Mouse (Mus musculus) CH12.LX (cell line): ENCODE results near the gene Nova2. TPM values are rescaled to one million over a fixed set of nuclear protein-coding genes. Genes with fewer than 3 reads are reported as not detected.

ENCODE experiments used
- DNase-seq: peaks from one replicate; pipeline ENCODE4 v3.0.0-alpha.2; 2013; ENCODE audit errors: extremely low read depth
- H3K27ac ChIP-seq: 2 replicates; pipeline ENCODE4 v1.5.1; 2012; ENCODE audit warnings: low read depth, mild to moderate bottlenecking, control low read depth, moderate library complexity; ENCODE audit not compliant: insufficient read depth
- H3K27me3 ChIP-seq: replicated peaks from 2 replicates; pipeline ENCODE3; 2012; ENCODE audit warnings: inconsistent platforms
- H3K36me3 ChIP-seq, 2 experiments: replicated peaks in 1 of 2; 2 replicates each; pipeline versions ENCODE3 to v1.6.1; 2012; ENCODE audit warnings: inconsistent platforms in 1 of 2, low read length in 1 of 2, mild to moderate bottlenecking in 1 of 2, mixed read lengths in 1 of 2, moderate library complexity in 1 of 2; ENCODE audit not compliant: control insufficient read depth in 1 of 2, insufficient read depth in 1 of 2
- H3K4me1 ChIP-seq, 2 experiments: 2 replicates each; pipeline ENCODE4 v1.6.1; 2012; ENCODE audit warnings: inconsistent platforms in 1 of 2, moderate library complexity in 1 of 2; ENCODE audit not compliant: insufficient read depth in 2 of 2, control insufficient read depth in 1 of 2
- H3K4me2 ChIP-seq: 2 replicates; pipeline ENCODE4 v1.6.1; 2012; ENCODE audit warnings: low read depth, mild to moderate bottlenecking, control low read depth; ENCODE audit not compliant: poor library complexity, insufficient read depth, severe bottlenecking
- H3K4me3 ChIP-seq, 3 experiments: fragments of 150-350 bp in 1 of 3; sonication (generic) in 1 of 3; replicated peaks in 1 of 3; 2 replicates each; pipeline versions ENCODE3 to v1.5.1; 2011 to 2012; ENCODE audit warnings: low read depth in 2 of 3, low read length in 2 of 3, mild to moderate bottlenecking in 2 of 3, moderate library complexity in 2 of 3, control low read depth in 1 of 3, improper control_type of control experiment in 1 of 3, inconsistent platforms in 1 of 3, mixed read lengths in 1 of 3; ENCODE audit not compliant: poor library complexity in 1 of 3
- H3K79me2 ChIP-seq: replicated peaks from 2 replicates; pipeline ENCODE4 v1.6.1; 2012; ENCODE audit warnings: mild to moderate bottlenecking, moderate library complexity; ENCODE audit not compliant: control insufficient read depth, poor library complexity, insufficient read depth, severe bottlenecking; ENCODE audit errors: extremely low read depth
- H3K9ac ChIP-seq: 2 replicates; pipeline ENCODE4 v1.6.1; 2012; ENCODE audit warnings: low read depth, mild to moderate bottlenecking, control low read depth, moderate library complexity; ENCODE audit not compliant: insufficient read depth
- H3K9me3 ChIP-seq: replicated peaks from 2 replicates; pipeline ENCODE3; 2012; ENCODE audit warnings: low read length, inconsistent platforms, mixed read lengths
- BHLHE40 ChIP-seq: IDR thresholded peaks from 2 replicates; pipeline ENCODE4 v1.6.1; 2011; ENCODE audit warnings: mild to moderate bottlenecking, low read depth, low read length, improper control_type of control experiment
- CHD1 ChIP-seq: IDR thresholded peaks from 2 replicates; pipeline ENCODE4 v1.6.1; 2012; ENCODE audit warnings: low read depth, low read length, improper control_type of control experiment, inconsistent platforms
- CHD2 ChIP-seq: IDR thresholded peaks from 2 replicates; pipeline ENCODE4 v1.6.1; 2011; ENCODE audit warnings: low read length, improper control_type of control experiment
- CTCF ChIP-seq, 2 experiments: IDR thresholded peaks in 1 of 2; conservative IDR thresholded peaks in 1 of 2; 2 replicates each; pipeline ENCODE4 v1.5.1; 2011 to 2012; ENCODE audit warnings: low read depth in 2 of 2, low read length in 2 of 2, improper control_type of control experiment in 1 of 2, inconsistent platforms in 1 of 2, mild to moderate bottlenecking in 1 of 2, moderate library complexity in 1 of 2
- E2F4 ChIP-seq: IDR thresholded peaks from 2 replicates; pipeline ENCODE4 v1.6.1; 2011; ENCODE audit warnings: low read depth, low read length, improper control_type of control experiment; ENCODE audit not compliant: insufficient replicate concordance
- ELF1 ChIP-seq: IDR thresholded peaks from 2 replicates; pipeline ENCODE4 v1.6.1; 2014; ENCODE audit warnings: low read depth, mild to moderate bottlenecking, inconsistent platforms, low read length, improper control_type of control experiment
- ETS1 ChIP-seq: conservative IDR thresholded peaks from 2 replicates; pipeline ENCODE4 v1.6.1; 2012; ENCODE audit warnings: low read depth, mild to moderate bottlenecking, inconsistent platforms, low read length, improper control_type of control experiment, moderate library complexity
- GABPA ChIP-seq: IDR thresholded peaks from 2 replicates; pipeline ENCODE4 v1.6.1; 2012; ENCODE audit warnings: low read depth, low read length, improper control_type of control experiment, inconsistent platforms; ENCODE audit not compliant: insufficient replicate concordance
- HCFC1 ChIP-seq: IDR thresholded peaks from 2 replicates; pipeline ENCODE4 v1.6.1; 2012; ENCODE audit warnings: low read depth, mild to moderate bottlenecking, inconsistent platforms, low read length, improper control_type of control experiment
- IRF4 ChIP-seq: IDR thresholded peaks from 2 replicates; pipeline ENCODE4 v1.6.1; 2014; ENCODE audit warnings: low read depth, mild to moderate bottlenecking, inconsistent platforms, low read length, improper control_type of control experiment
- JUN ChIP-seq: IDR thresholded peaks from 2 replicates; pipeline ENCODE4 v1.6.1; 2011; ENCODE audit warnings: low read depth, mild to moderate bottlenecking, low read length, improper control_type of control experiment, moderate library complexity; ENCODE audit not compliant: insufficient read depth
- JUND ChIP-seq: conservative IDR thresholded peaks from 2 replicates; pipeline ENCODE4 v1.6.1; 2011; ENCODE audit warnings: low read depth, low read length, improper control_type of control experiment
- KAT2A ChIP-seq: IDR thresholded peaks from 2 replicates; pipeline ENCODE4 v1.6.1; 2012; ENCODE audit warnings: low read length, improper control_type of control experiment, inconsistent platforms; ENCODE audit not compliant: insufficient replicate concordance
- MAFK ChIP-seq: IDR thresholded peaks from 2 replicates; pipeline ENCODE4 v1.6.1; 2011; ENCODE audit warnings: low read length, improper control_type of control experiment; ENCODE audit not compliant: insufficient replicate concordance
- MAX ChIP-seq: IDR thresholded peaks from 2 replicates; pipeline ENCODE4 v1.6.1; 2011; ENCODE audit warnings: low read length, improper control_type of control experiment
- MXI1 ChIP-seq: IDR thresholded peaks from 2 replicates; pipeline ENCODE4 v1.6.1; 2011; ENCODE audit warnings: mild to moderate bottlenecking, low read depth, low read length, improper control_type of control experiment
- MYC ChIP-seq: IDR thresholded peaks from 2 replicates; pipeline ENCODE4 v1.6.1; 2011; ENCODE audit warnings: low read depth, mild to moderate bottlenecking, improper control_type of control experiment, low read length
- NELFE ChIP-seq: IDR thresholded peaks from 2 replicates; pipeline ENCODE4 v1.6.1; 2011; ENCODE audit warnings: low read depth, low read length, improper control_type of control experiment
- POLR2A ChIP-seq: IDR thresholded peaks from 2 replicates; pipeline ENCODE4 v1.6.1; 2011; ENCODE audit warnings: low read depth, mild to moderate bottlenecking, improper control_type of control experiment, low read length
- RAD21 ChIP-seq: IDR thresholded peaks from 2 replicates; pipeline ENCODE4 v1.6.1; 2011; ENCODE audit warnings: low read depth, mild to moderate bottlenecking, low read length, improper control_type of control experiment, moderate library complexity
- SIN3A ChIP-seq: IDR thresholded peaks from 2 replicates; pipeline ENCODE4 v1.6.1; 2012; ENCODE audit warnings: low read length, improper control_type of control experiment, inconsistent platforms
- SMC3 ChIP-seq: IDR thresholded peaks from 2 replicates; pipeline ENCODE4 v1.6.1; 2011; ENCODE audit warnings: low read depth, low read length, improper control_type of control experiment
- TBP ChIP-seq: conservative IDR thresholded peaks from 2 replicates; pipeline ENCODE4 v1.6.1; 2011; ENCODE audit warnings: low read depth, low read length, improper control_type of control experiment
- TCF12 ChIP-seq: IDR thresholded peaks from 2 replicates; pipeline ENCODE4 v1.6.1; 2014; ENCODE audit warnings: low read depth, mild to moderate bottlenecking, inconsistent platforms, low read length, improper control_type of control experiment
- UBTF ChIP-seq: IDR thresholded peaks from 2 replicates; pipeline ENCODE4 v1.6.1; 2012; ENCODE audit warnings: low read depth, mild to moderate bottlenecking, inconsistent platforms, low read length, improper control_type of control experiment, moderate library complexity
- USF1 ChIP-seq: IDR thresholded peaks from 2 replicates; pipeline ENCODE4 v1.6.1; 2014; ENCODE audit warnings: low read depth, mild to moderate bottlenecking, inconsistent platforms, low read length, improper control_type of control experiment
- USF2 ChIP-seq: conservative IDR thresholded peaks from 2 replicates; pipeline ENCODE4 v1.6.1; 2011; ENCODE audit warnings: low read depth, low read length, improper control_type of control experiment
- ZKSCAN1 ChIP-seq: IDR thresholded peaks from 2 replicates; pipeline ENCODE4 v1.6.1; 2012; ENCODE audit warnings: low read depth, inconsistent platforms, low read length, improper control_type of control experiment, borderline replicate concordance
- ZMIZ1 ChIP-seq: IDR thresholded peaks from 2 replicates; pipeline ENCODE4 v1.6.1; 2012; ENCODE audit warnings: low read depth, mild to moderate bottlenecking, inconsistent platforms, low read length, improper control_type of control experiment
- ZNF384 ChIP-seq: IDR thresholded peaks from 2 replicates; pipeline ENCODE4 v1.6.1; 2012; ENCODE audit warnings: low read depth, low read length, improper control_type of control experiment, inconsistent platforms
- dilution Hi-C: fragments of 300-500 bp; cut with MboI; formaldehyde crosslinking; loops from 2 replicates; pipeline ENCODE4 v1.14.3; 2020; ENCODE audit warnings: low sequenced_read_pairs; ENCODE audit not compliant: extremely low pct_unique_long_range_greater_than_20kb, extremely low pct_ligation_motif_present
- in situ Hi-C: fragments of 300-500 bp; cut with MboI; formaldehyde crosslinking; loops from 3 replicates; pipeline ENCODE4 v1.14.3; 2019; ENCODE audit warnings: low sequenced_read_pairs, low pct_ligation_motif_present, low pct_unique_long_range_greater_than_20kb, mixed read lengths
- polyA plus RNA-seq: library from polyadenylated mRNA; unstranded; fragments of >175 nt; gene quantifications from 2 replicates; pipeline ENCODE4 v1.2.1, GENCODE M21; 2012; ENCODE audit warnings: low read depth; ENCODE audit not compliant: insufficient read length
- total RNA-seq, 2 experiments: library from RNA; depleted of rRNA; stranded (reverse); fragments of 300-350 nt in 1 of 2; fragments of >200 nt in 1 of 2; gene quantifications; 2 replicates each; pipeline ENCODE4 v1.2.3; 2012 to 2014

Gene Nova2
- total and polyA plus RNA-seq, 3 experiments = 0.04 TPM; not detected in 2

GRCm38 (mm10) chr7:18989995-18990394 is 64.3 kb downstream of the Nova2 start:
- dilution Hi-C loops (no loop called here), in situ Hi-C loops (loop anchor here (10.0 kb wide), 1 partner anchor 95 kb away; no protein-coding TSS in a partner anchor)
- peaks cover 7 to 16% of the 10 kb centered on the region in 2 experiments for H3K4me1 ChIP-seq
- peak; percentile 18; the same call in 1 of the 2 replicates for TF ChIP-seq SMC3
- TF ChIP-seq ZKSCAN1 = no peak
- TF ChIP-seq IRF4 = no peak
- no peak for TF ChIP-seq NELFE
- TF ChIP-seq CTCF (conservative IDR thresholded peaks at IDR 0.05 in 1 of 2, IDR thresholded peaks at IDR 0.05 in 1 of 2; ENCODE audit: low read depth in 2 of 2, low read length in 2 of 2) = peak in 1 of 2 experiments; percentile 47; a peak in 2 of 4 replicates
- peaks cover 3 to 32% of the 10 kb centered on the region in 2 experiments for H3K36me3 ChIP-seq
- peaks cover 44% of the 10 kb centered on the region for H3K27me3 ChIP-seq
- no peak for DNase-seq
- no peaks in the 10 kb centered on the region for H3K79me2 ChIP-seq
- no peak overlapping the region for H3K27ac ChIP-seq
- H3K4me2 ChIP-seq = peak overlapping the region; percentile 94
- H3K4me3 ChIP-seq = peak overlapping the region; percentile 52 to 57 (median 54)
- peaks cover 2% of the 10 kb centered on the region for H3K9me3 ChIP-seq
- H3K9ac ChIP-seq = no peak overlapping the region; the same call in 1 of the 2 replicates

DNA sequence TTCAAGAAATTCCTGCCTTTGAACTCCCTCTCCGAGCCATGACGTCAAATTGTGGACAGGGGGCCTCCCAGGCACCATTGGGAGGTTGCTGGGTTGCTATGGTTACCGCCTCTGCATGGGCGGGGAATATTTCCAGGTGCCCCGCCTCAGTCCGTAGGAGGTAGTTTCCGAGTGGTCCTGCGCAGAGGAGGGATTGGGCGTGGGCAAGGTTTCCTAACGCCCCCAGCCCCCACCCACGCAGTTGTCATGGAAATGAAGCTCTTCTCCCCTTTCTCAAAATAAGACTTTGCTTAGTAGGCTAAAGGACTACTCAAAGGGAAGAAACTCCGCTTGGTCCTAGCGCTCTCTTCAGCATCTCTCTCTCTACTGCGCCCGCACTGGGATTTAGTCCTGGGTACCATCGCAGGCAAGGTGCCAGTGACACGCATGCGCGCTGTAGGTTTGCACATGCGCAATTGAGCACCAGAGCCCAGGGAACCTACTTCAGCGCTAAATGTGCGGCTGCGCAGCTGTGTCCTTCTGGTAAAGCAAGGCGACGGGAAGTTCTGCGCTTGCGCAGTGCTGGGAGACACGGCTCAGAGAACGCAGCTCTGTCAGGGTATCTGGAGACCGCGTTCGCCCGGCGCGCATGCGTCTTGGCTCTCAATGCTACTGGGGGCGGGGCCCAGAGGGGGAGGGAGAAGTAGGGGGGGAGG is 65.1 kb downstream of the Nova2 start, which contains the start of gene Mypop:
Gene Mypop, plus strand, starts transcription at position 645 of the 695 bp plus-strand sequence.
- H3K4me2 ChIP-seq = peak within 1 kb of the TSS; percentile 94
- no peaks in the 10 kb centered on the region for H3K79me2 ChIP-seq
- peak within 1 kb of the TSS; percentile 52 to 57 (median 54) for H3K4me3 ChIP-seq
- peaks cover 6 to 40% of the 10 kb centered on the region in 2 experiments for H3K36me3 ChIP-seq
- H3K27ac ChIP-seq = peak within 1 kb of the TSS; percentile 56
- H3K9ac ChIP-seq = peak within 1 kb of the TSS; percentile 89
- DNase-seq = peak; percentile 100
- dilution Hi-C loops = no loop called here
- peaks cover 40% of the 10 kb centered on the region for H3K27me3 ChIP-seq
- peaks cover 2% of the 10 kb centered on the region for H3K9me3 ChIP-seq
- peaks cover 7 to 16% of the 10 kb centered on the region in 2 experiments for H3K4me1 ChIP-seq
- in situ Hi-C loops = no loop called here
- TF ChIP-seq BHLHE40 = no peak; the same call in 1 of the 2 replicates
- TF ChIP-seq MXI1 = peak; percentile 88
- TF ChIP-seq MAFK = no peak
- no peak for TF ChIP-seq CHD1
- TF ChIP-seq HCFC1 = peak; percentile 70
- TF ChIP-seq USF1 = no peak
- peak; percentile 69 for TF ChIP-seq TCF12
- no peak for TF ChIP-seq UBTF
- peak; percentile 67 for TF ChIP-seq IRF4
- peak; percentile 60; the same call in 1 of the 2 replicates for TF ChIP-seq MYC
- no peak for TF ChIP-seq ZNF384
- no peak for TF ChIP-seq USF2
- no peak for TF ChIP-seq JUND
- TF ChIP-seq MAX = peak; percentile 68
- TF ChIP-seq JUN = peak; percentile 22; the same call in 1 of the 2 replicates
- TF ChIP-seq GABPA = no peak
- no peak for TF ChIP-seq SMC3
- no peak for TF ChIP-seq E2F4
- no peak for TF ChIP-seq CTCF (conservative IDR thresholded peaks at IDR 0.05 in 1 of 2, IDR thresholded peaks at IDR 0.05 in 1 of 2; ENCODE audit: low read depth in 2 of 2, low read length in 2 of 2)
- TF ChIP-seq ZMIZ1 = peak; percentile 68; the same call in 1 of the 2 replicates
- no peak for TF ChIP-seq KAT2A
- TF ChIP-seq ELF1 = peak; percentile 64
- peak; percentile 84 for TF ChIP-seq SIN3A
- TF ChIP-seq ETS1 = no peak
- peak; percentile 71 for TF ChIP-seq CHD2
- 0 out of 2 replicates have a peak, but pooled peaks have one; percentile 49 for TF ChIP-seq TBP
- no peak for TF ChIP-seq ZKSCAN1
- peak; percentile 88 for TF ChIP-seq NELFE
- TF ChIP-seq RAD21 = no peak
- TF ChIP-seq POLR2A = peak; percentile 83
